Mouse (Mus musculus): ENCODE measurements around the gene Mrps12.

GRCm38 (mm10) chr7:28780067-28780658, 38.5 kb upstream of the Mrps12 start:
- TF ChIP-seq CTCF (IDR thresholded peaks at IDR 0.05; ENCODE audit: borderline replicate concordance, insufficient read depth, low read depth, low read length) (peak; percentile 79), POLR2A (IDR thresholded peaks at IDR 0.05; ENCODE audit: borderline replicate concordance, insufficient read depth, low read length) (no peak)
